9 mouse cellular contexts compared by ENCODE assay signal in the genomic region with DNA sequence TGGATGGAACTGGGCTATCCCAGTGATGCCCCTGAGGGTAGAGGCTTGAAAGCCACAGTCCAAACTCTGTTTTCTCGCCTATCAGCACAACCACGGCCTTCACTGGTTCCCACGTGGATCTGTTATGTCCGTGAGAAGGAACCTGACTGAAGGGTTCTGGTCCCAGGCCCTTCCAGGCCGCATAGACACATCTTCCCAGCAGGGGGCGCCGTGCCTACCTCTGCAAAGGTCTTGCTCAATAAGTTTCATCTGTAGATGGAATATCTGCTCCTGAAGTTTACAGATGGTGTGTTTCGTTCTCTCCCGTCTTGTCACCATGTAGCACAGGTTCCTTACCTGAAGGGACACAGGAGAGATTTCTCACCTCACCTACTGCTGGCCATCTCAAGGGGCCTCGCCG. TPM values are rescaled to one million over a fixed set of nuclear protein-coding genes. Genes with fewer than 3 reads are reported as not detected.
DNase-seq lines count a peak whose midpoint lies in the region; ATAC-seq and TF ChIP-seq lines count a peak whose summit lies in the region.
"Had no signal": no experiment of that assay in that cellular context is flagged by ENCODE, and none has a peak within 500 bp of the region (broad histone marks: within the 10 kb centered on the region; RNA-seq: fewer than 3 reads in every experiment).

No protein-coding gene starts in this region.

- H3K9ac ChIP-seq in midbrain, embryonic 11.5 days (ENCODE audit: low read length): no peak overlapping the region
- H3K9ac ChIP-seq in midbrain, embryonic 15.5 days: no peak overlapping the region
- H3K9ac ChIP-seq in lung, embryonic 14.5 days: no peak overlapping the region
- H3K9ac ChIP-seq: heart, embryonic 13.5 days had no signal

- no peaks in the 10 kb centered on the region for H3K27me3 ChIP-seq in midbrain, embryonic 11.5 days (ENCODE audit: control insufficient read depth, insufficient read depth, low read length)
- H3K27me3 ChIP-seq in midbrain, embryonic 15.5 days (replicated peaks): no peaks in the 10 kb centered on the region
- no peaks in the 10 kb centered on the region for H3K27me3 ChIP-seq in lung, embryonic 14.5 days (ENCODE audit: insufficient read depth, low read length)
- H3K27me3 ChIP-seq: heart, embryonic 13.5 days had no signal

- no peaks in the 10 kb centered on the region for H3K36me3 ChIP-seq in midbrain, embryonic 11.5 days (ENCODE audit: control insufficient read depth, insufficient read depth, low read length)
- no peaks in the 10 kb centered on the region for H3K36me3 ChIP-seq in midbrain, embryonic 15.5 days (replicated peaks)
- H3K36me3 ChIP-seq in lung, embryonic 14.5 days (ENCODE audit: insufficient read depth): peaks cover 35% of the 10 kb centered on the region

- TF ChIP-seq CTCF in lung, embryonic 14.5 days (IDR thresholded peaks at IDR 0.05; ENCODE audit: low read depth): peak; percentile 91

- WGBS in midbrain, embryonic 11.5 days: 43% methylated on average over 11 of the region's 11 CpGs
- WGBS in midbrain, embryonic 15.5 days: 41% methylated on average over 11 of the region's 11 CpGs
- 28% methylated on average over 11 of the region's 11 CpGs for WGBS in lung, embryonic 14.5 days

- H3K4me2 ChIP-seq in midbrain, embryonic 11.5 days: no peak overlapping the region
- no peak overlapping the region for H3K4me2 ChIP-seq in midbrain, embryonic 15.5 days
- no peak overlapping the region for H3K4me2 ChIP-seq in lung, embryonic 14.5 days
- H3K4me2 ChIP-seq: heart, embryonic 13.5 days had no signal

- H3K4me3 ChIP-seq in midbrain, embryonic 11.5 days (ENCODE audit: low read depth, low read length): no peak overlapping the region
- H3K4me3 ChIP-seq in midbrain, embryonic 15.5 days: no peak overlapping the region
- H3K4me3 ChIP-seq in lung, embryonic 14.5 days (ENCODE audit: low read depth, low read length): no peak overlapping the region
- H3K4me3 ChIP-seq: heart, embryonic 13.5 days had no signal

- H3K9me3 ChIP-seq in midbrain, embryonic 11.5 days (ENCODE audit: control insufficient read depth, low read length): no peaks in the 10 kb centered on the region
- H3K9me3 ChIP-seq in midbrain, embryonic 15.5 days: no peaks in the 10 kb centered on the region
- no peaks in the 10 kb centered on the region for H3K9me3 ChIP-seq in lung, embryonic 14.5 days (ENCODE audit: low read depth, low read length)
- H3K9me3 ChIP-seq: heart, embryonic 13.5 days had no signal

- no peak overlapping the region for H3K27ac ChIP-seq in midbrain, embryonic 11.5 days (ENCODE audit: low read depth, low read length)
- H3K27ac ChIP-seq in midbrain, embryonic 15.5 days: no peak overlapping the region
- H3K27ac ChIP-seq in lung, embryonic 14.5 days (ENCODE audit: low read depth): no peak overlapping the region
- H3K27ac ChIP-seq: heart, embryonic 13.5 days had no signal

- DNase-seq in midbrain, embryonic 11.5 days (ENCODE audit: low spot score, missing footprints): peak; percentile 95
- DNase-seq in adrenal gland, postnatal 4 days (ENCODE audit: low spot score in 2 of 2): peak; percentile 61 to 66
- peak; percentile 84 to 92 for DNase-seq in kidney, postnatal 25 days
- peak; percentile 87 for DNase-seq in lung, embryonic 14.5 days
- peak; percentile 77 for DNase-seq in right cerebral cortex, postnatal 14 days
- peak; percentile 85 for DNase-seq in urinary bladder, postnatal 25 days (ENCODE audit: low spot score)

- H3K4me1 ChIP-seq in midbrain, embryonic 11.5 days (ENCODE audit: control insufficient read depth, insufficient read depth, low read length): peaks cover 9% of the 10 kb centered on the region; the same call in 1 of the 2 replicates
- peaks cover 3% of the 10 kb centered on the region; the same call in 1 of the 2 replicates for H3K4me1 ChIP-seq in midbrain, embryonic 15.5 days
- H3K4me1 ChIP-seq in lung, embryonic 14.5 days (ENCODE audit: insufficient read depth): no peaks in the 10 kb centered on the region

- no peak for ATAC-seq in midbrain, embryonic 11.5 days (ENCODE audit: low FRiP score)
- ATAC-seq in midbrain, embryonic 15.5 days (replicated peaks): no peak
- ATAC-seq in erythroid progenitor cell, adult 5-6 weeks (replicated peaks; ENCODE audit: low FRiP score, poor library complexity, severe bottlenecking): peak; percentile 62
- 0 out of 2 replicates have a peak, but pooled peaks have one; percentile 16 for ATAC-seq in lung, embryonic 14.5 days (ENCODE audit: insufficient read depth)

RNA-seq across cellular contexts. Expression of a gene that starts 36.6 kb away (rescaled TPM):
- 0.20 and 0.22 TPM in 2 replicates for polyA plus RNA-seq in midbrain, embryonic 11.5 days (2014; fragmentation: Nextera tagmentation; extraction: Ambion mirVana)
- 0.56 and 0.68 TPM in 2 replicates for polyA plus RNA-seq in midbrain, embryonic 15.5 days (2015; fragmentation: Nextera tagmentation; extraction: Ambion mirVana)
- total RNA-seq in adrenal gland, postnatal 4 days (2021): 10 to 100 TPM; 16.0 to 16.2 TPM
- 4.3 and 4.6 TPM in 2 replicates for total RNA-seq in erythroid progenitor cell, adult 5-6 weeks (2015; ENCODE audit: low replicate concordance)
- 5.6 and 5.9 TPM in 2 replicates for total RNA-seq in erythroid progenitor cell, adult 5-6 weeks (2017; ENCODE audit: low replicate concordance)
- 1.3 and 1.6 TPM in 2 replicates for polyA plus RNA-seq in lung, embryonic 14.5 days (2014; fragmentation: Nextera tagmentation; extraction: Ambion mirVana)

RNA-seq across cellular contexts. Expression of a gene that starts 57.4 kb away (rescaled TPM):
- 128 and 141 TPM in 2 replicates for polyA plus RNA-seq in midbrain, embryonic 11.5 days (2014; fragmentation: Nextera tagmentation; extraction: Ambion mirVana)
- 172 and 174 TPM in 2 replicates for polyA plus RNA-seq in midbrain, embryonic 15.5 days (2015; fragmentation: Nextera tagmentation; extraction: Ambion mirVana)
- total RNA-seq in adrenal gland, postnatal 4 days (2021): 10 to 100 TPM; 68.7 to 79.2 TPM
- total RNA-seq in erythroid progenitor cell, adult 5-6 weeks (2015; ENCODE audit: low replicate concordance): 32.7 and 43.2 TPM in 2 replicates
- 12.3 and 12.7 TPM in 2 replicates for total RNA-seq in erythroid progenitor cell, adult 5-6 weeks (2017; ENCODE audit: low replicate concordance)
- polyA plus RNA-seq in lung, embryonic 14.5 days (2014; fragmentation: Nextera tagmentation; extraction: Ambion mirVana): 105 and 109 TPM in 2 replicates

RNA-seq across cellular contexts. Expression of a gene that starts 57.4 kb away (rescaled TPM):
- polyA plus RNA-seq in midbrain, embryonic 11.5 days (2014; fragmentation: Nextera tagmentation; extraction: Ambion mirVana): 13.0 and 14.5 TPM in 2 replicates
- polyA plus RNA-seq in midbrain, embryonic 15.5 days (2015; fragmentation: Nextera tagmentation; extraction: Ambion mirVana): 14.2 and 15.8 TPM in 2 replicates
- 10 to 100 TPM; 31.8 to 33.1 TPM for total RNA-seq in adrenal gland, postnatal 4 days (2021)
- 4.7 and 11.7 TPM in 2 replicates for total RNA-seq in erythroid progenitor cell, adult 5-6 weeks (2015; ENCODE audit: low replicate concordance)
- 2.2 and 2.5 TPM in 2 replicates for total RNA-seq in erythroid progenitor cell, adult 5-6 weeks (2017; ENCODE audit: low replicate concordance)
- polyA plus RNA-seq in lung, embryonic 14.5 days (2014; fragmentation: Nextera tagmentation; extraction: Ambion mirVana): 16.3 and 16.8 TPM in 2 replicates

Comparison
In these comparisons a context has a peak if more than half of its experiments do, and no peak if none do; other contexts are left out.
1. ATAC-seq: peak in erythroid progenitor cell, adult 5-6 weeks (single experiment) and lung, embryonic 14.5 days (single experiment); none in midbrain, embryonic 11.5 days (single experiment) and midbrain, embryonic 15.5 days (single experiment).
2. Peak in every context shown above with its lines, with median percentiles within 50 percentile points of each other: DNase-seq.